Mouse (Mus musculus) adrenal gland, postnatal 4 days (tissue): Measurements from ENCODE around the gene Kcnip4. TPM values are rescaled to one million over a fixed set of nuclear protein-coding genes. Genes with fewer than 3 reads are reported as not detected.

Source experiments
- DNase-seq, 2 experiments: peaks; one replicate each; pipeline ENCODE4 v3.0.0; 2021 to 2022; ENCODE audit warnings: low spot score in 2 of 2, mixed read lengths in 2 of 2
- total RNA-seq, 2 experiments: library from RNA; stranded (reverse); gene quantifications; 2 replicates each; pipeline ENCODE4 v1.2.3; 2021

Kcnip4 gene
- total RNA-seq, 2 experiments from 2014 or later: 3.3 to 4.8 TPM

DNA sequence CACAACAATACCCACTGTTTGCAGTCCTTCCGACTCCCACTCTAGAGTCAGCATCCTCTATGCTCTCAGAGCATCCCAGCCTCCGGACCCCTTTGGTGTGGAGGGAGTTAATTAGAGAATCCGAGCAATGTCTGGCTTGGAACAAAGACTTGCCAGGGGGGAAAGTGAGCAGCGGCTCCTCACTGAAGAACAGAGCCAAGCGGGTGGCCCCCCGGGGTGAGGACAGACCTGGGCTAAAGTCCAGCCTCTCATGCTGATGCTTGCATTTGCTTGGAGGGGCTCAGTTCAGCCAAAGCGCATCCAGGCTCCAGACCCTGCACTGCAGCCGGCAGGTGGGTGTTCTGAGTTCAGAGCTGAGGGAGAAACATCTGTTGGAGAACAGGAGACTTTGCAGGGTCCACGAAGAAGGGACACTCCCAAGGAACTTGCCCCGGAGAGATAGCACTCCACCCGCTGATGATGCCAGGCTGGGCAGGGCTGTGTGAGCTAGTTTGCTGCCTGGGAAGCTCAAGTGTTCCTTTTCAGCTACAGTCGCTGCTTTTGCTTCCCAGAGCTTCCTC, 925.1 kb downstream of the Kcnip4 start:
- DNase-seq: no peak

DNA sequence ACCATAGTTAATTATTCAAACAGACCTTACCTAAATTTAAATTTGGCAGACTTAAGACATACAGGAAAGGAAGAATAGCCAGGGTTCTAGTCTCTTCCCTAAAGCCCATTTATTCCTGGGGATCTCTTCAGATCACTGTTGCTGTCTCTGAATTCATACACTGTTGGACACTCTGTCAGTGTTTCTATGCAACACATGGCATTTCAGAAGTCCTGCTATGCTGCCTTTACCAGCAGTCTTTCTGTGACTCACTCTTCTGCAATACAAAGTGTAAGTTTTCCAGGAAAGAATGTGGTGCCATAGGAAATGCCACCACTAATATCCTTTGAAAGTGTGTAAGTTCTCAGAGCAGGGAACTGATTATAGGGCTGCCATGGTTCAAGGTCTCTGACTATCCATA, 936.7 kb downstream of the Kcnip4 start:
- DNase-seq: no peak

DNA sequence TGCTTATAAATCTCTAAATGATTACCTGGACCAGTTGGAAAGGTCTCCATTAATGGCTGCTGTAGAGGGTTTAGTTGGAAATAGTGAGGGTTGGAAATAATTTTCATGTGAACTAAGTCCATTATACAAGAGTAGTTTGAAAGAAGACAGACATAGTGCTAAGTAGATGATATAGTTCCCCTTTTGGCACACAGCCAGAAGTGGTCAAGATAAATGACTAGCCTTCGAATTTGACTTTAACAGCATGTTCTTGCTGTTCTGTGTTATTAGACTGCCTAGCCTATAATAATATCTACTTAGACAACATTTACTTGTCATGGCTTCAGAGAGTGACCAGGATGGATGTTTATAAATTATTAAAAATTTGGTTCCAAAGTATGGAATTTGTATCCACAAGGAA, 941.3 kb downstream of the Kcnip4 start:
- no peak for DNase-seq

- DNase-seq: no peak
Observed at GRCm38 (mm10) chr5:48563996-48564587, 960.6 kb downstream of the Kcnip4 start.

GRCm38 (mm10) chr5:48551753-48552152, 973.0 kb downstream of the Kcnip4 start:
- DNase-seq: no peak

- DNase-seq: no peak
Observed at GRCm38 (mm10) chr5:48545825-48546224, 978.9 kb downstream of the Kcnip4 start.

DNA sequence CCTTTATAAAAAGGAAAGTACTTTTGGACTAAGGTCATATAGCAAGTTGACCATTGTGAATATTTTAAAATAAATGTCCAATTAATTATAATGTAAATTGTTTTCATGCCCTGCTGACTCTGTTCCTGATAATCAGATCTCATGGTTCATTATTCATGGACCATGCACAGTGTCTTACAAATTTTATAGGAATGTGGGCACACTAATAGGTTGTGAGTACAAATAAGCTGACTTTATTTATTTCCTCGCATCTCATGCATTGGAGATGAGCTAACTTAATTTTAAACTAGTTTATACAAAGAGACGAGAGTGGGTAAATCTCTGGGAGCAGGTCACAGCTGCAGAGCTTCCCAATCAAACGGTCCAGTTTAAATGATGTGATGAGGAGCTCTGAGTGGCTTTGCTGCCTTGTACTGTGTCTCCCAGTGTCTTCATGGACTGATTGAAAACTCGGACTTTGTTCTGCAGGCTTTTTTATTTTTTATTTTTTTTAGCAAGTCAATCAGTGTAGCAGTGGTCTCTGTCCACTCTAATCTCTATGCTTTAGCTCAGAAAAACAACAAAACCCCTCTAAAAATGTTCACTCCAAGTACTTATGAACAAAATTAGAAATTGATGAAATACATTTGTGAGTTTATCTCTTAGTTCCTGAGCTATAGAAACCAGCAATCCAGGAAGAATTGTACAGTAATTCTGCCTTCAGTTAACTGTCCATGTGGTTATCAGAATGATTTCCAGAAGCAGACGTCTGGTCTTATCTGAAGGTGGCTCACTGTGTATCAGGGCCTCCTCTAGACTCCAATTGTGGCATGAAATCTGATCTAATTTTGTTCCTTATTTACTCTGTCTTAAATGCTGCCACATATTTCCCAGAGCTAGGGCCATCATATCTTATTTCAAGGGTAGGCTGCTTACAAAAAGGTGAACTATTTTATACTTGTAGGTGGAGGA, 979.6 kb downstream of the Kcnip4 start:
- DNase-seq: no peak

DNA sequence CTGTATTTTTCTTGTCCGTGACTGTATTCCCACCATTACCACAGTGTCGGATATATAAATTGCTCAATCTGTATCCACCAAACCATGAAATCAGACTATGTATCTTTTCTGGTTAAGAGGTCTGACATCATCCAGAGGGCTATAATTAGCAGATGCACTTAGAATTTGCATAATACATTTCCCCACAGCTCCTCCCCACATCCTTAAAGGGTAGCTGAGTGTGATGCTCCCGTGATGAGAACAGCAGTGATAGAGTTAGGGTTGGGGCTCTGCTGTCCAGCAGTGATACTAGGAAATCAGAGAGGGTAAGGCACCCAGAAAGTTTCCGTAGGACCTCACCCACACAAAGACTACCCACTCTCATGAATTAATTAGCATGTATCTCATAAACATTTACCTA, 1006.7 kb downstream of the Kcnip4 start:
- no peak for DNase-seq

GRCm38 (mm10) chr5:48513354-48513753, 1011.4 kb downstream of the Kcnip4 start:
- DNase-seq: no peak

DNA sequence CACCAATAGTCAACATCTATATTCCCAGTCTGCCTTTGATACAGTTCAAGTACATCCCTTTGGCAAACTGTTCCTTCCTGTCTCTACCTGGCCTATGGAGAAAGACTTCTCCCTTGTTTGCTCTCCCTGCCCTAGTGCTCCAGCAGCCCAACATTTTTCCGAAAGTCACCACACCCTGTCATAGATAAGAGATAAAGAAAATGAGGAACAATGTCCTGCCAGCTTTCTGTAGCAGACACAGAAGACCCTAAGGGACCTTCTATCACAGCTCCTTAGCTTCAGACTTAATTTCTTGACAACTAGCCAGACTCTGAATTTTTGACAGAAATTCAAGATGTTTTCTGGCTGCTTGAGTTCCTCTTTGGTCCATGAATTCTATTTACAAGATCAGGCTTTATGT, 1013.4 kb downstream of the Kcnip4 start:
- no peak for DNase-seq

DNA sequence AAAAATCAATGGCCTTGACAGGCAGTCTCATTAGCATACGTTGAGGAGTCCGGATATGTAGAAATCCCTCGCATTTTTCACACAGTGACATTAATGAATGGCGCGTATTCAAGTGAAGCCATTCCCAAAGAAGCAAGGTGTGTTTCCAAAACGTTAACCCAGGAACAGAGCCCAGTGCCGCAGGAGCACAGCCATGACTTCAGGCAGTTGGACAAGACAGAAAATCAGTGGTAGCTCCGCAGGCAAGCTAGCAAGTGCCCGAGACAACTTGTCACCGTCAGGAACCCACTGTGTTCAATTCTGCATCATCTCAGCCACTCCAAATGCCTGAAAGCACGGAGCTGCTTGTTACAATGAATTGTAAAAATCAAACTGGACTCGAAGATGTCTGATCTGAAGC, 1014.5 kb downstream of the Kcnip4 start:
- no peak for DNase-seq

DNA sequence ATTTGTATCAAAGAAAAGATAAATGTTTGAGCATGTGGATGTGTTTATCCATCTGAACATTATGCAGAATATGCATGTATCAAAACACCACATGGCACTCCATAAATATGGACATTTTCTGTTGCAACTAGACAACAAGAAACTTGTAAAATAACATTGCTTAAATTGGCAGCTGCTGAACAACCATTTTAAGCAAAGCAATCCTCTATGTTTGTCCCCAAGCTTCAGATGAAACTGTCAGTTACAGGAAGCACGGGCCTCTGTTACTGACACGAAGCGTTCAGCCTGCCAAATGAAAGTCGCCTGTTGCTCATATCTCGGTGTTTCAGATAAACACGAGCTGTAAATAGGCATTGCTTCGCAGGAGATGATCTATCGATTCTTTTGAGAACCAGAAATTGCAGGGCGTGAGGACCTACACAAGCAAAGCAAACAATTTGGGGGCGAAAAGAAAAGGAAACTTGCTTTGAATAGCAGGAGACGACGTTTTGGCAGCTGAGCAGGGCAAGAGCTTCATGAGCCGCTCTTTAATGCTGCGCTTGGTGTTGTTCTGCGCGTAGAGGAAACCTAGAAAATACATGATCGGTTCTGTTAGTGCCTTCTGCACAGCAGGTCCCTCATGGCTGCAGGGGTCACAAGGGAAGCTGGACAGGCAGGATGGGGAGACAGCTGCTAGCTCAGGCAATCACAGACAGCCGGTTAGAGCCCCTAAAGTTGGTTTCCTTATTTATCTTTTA, 1015.3 kb downstream of the Kcnip4 start:
- no peak for DNase-seq

DNA sequence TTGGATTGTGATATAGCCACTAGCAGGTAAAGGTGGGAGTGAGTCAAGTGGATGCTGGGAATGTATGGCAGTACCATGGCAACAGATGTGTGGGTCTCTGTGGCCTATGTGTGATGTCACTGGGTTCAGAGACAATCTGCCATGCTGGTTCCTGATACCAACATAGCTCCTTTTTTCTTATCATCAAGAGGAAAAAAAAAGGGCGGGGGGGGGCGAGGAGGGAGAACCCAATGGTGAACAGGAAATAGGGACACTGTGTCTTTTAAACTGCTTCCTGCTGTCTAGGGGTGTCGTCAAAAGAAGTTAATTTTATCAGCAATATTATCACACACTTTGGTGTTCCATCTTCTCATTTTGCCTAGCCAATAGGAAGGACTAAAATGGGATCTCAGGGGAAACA, 1021.6 kb downstream of the Kcnip4 start:
- DNase-seq: no peak

DNA sequence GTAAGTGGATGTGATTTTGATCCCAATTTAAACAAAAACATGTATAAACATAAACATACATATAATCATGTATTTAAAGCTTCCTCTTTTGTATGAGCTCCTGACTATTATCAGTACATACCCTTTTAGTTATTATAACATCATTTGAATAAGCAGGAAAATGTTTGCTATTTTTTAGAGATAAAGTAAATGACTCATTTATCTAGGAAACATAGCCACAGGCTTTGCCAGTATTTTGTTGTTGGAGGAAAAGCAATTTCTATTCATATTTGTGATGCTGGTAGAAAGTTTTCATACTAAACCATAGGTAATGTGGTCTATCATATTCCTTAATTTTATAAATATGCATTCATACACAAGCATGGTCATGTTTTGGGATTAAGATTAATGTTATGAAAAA, 1022.3 kb downstream of the Kcnip4 start:
- no peak for DNase-seq

DNA sequence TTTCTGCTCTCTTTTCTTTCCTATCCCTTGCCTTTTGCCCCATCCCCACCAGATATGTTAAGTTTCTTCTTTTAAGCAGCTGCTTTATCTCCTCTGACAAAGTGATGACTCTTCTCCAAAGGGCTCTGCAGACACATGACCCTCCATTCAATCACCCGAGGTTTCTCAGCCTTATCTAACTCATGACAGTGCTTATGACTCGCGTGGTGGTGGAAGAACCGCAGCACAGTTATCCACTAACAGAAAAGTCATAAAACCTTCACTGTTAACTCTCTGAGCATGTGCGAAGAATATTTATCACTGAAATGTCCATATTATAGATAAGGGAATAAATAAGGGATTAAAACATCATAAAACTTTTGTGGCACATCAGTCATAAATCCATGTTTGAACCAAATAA, 1024.5 kb downstream of the Kcnip4 start:
- DNase-seq: no peak

DNA sequence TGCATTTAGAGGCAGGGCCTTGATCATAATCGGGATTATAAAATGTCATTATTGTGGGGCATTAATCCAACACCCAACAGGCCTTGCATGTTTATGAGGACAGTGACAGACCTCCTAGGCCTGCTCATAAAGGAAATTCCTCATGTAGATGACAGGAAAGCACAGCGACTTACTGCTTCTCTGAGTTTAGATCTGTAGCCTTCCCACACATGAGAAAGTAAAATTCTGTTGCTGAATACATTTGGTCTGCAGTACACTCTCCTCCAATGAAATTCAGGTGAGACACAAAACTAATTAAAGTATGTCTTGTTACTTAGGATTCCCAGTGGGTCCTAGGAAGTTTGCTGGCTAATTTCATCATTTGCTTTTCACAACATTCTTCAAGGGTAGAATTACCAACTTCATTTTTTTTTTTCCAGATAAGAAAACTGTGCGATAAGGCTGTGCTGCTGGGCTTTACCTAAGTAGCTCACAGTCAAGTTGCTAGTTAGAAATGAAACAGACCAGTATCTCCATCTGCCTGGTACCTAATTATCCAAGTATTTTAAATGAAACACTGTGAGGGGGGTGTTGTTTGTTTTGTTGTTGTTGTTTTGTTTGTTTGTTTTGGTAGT, 1033.7 kb downstream of the Kcnip4 start:
- DNase-seq: no peak

GRCm38 (mm10) chr5:48489549-48490288, 1035.0 kb downstream of the Kcnip4 start:
- DNase-seq: no peak

DNA sequence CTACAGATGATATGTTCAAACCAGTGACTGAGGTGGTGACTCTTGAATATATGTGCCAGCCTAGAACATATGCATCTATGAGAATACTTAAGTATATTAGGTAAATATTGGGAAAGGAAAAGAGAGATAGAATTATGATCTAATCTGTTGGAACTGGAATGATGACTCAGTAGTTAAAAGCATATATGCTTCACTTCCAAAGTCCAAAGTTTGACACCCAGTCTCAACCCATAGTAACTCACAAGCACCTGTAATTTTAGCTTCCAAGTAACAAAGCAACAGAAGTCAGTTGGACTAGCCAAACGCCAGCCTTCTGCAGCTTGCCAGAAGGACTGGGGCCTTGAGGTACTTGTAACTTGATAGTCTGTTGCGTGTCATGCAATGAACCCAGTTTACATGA, 1041.6 kb downstream of the Kcnip4 start:
- no peak for DNase-seq

DNA sequence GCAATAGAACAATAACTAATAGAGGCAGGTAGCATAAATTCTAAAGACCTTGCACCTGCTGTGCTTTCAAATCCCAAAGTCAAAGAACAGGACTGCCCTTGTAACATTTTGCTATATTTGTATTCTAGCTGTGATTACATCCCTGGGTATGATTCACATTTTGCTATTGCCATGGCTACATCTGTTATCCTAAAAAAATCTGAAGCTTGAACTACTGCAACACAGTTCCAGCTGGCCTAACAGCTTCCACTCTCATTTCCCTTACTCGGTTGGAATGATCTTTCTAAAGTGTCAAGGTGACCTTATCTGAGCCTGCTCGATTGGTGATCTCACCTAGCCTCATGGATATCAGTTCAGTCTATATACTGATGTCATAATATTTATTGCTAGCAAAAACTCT, 1064.5 kb downstream of the Kcnip4 start:
- DNase-seq: no peak

DNA sequence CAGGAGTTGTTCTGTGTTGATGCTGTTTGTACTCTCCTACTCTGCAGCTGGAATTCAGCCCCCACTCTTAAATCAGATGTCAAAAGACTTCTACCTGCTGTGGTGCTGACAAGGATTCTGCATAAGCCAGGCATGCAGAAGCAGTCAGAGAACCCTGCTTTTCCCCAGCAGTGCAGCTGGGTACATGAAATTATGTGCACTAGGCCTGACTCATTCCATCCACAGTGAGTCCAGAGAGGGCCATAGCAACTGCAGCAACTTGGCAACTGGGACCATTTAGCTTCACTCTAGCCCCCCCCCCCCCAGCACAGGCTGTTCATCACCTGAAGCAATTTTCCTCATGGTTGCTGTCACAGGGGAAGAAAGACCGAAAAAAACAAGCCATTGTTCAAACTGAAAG, 1075.8 kb downstream of the Kcnip4 start:
- no peak for DNase-seq

DNA sequence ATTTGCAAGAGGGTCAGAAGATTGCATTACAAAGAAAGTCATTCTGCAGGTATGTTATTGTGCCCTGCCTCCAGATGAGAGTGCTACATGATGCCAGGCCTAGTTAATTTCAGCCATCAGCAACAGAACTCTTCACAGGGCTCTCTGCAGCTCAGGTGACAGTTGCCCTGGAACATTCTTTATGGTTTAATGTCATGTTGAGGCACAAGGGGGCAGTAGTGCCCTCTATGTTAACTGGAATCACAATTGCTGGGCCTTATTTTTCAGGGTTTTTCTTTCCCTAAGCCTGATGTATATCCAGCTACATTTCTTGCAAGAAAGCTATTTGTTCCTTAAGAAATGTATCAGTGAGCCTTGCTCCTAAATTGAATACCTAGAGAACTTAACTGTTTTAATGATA, 1094.2 kb downstream of the Kcnip4 start:
- DNase-seq: no peak
